Mouse (Mus musculus) layer of hippocampus, adult 18-20 months (tissue): ENCODE measurements at regions not wholly inside any gene's neighbourhood (a gene's known extent, or its start where the extent isn't known, plus 50 kb on each side); places are given as distances from the start of the nearest gene placed in this dataset.

ENCODE experiments used
- DNase-seq, 2 experiments: peaks; one replicate each; pipeline ENCODE4 v3.0.0; 2022; ENCODE audit warnings: low spot score in 2 of 2

DNA sequence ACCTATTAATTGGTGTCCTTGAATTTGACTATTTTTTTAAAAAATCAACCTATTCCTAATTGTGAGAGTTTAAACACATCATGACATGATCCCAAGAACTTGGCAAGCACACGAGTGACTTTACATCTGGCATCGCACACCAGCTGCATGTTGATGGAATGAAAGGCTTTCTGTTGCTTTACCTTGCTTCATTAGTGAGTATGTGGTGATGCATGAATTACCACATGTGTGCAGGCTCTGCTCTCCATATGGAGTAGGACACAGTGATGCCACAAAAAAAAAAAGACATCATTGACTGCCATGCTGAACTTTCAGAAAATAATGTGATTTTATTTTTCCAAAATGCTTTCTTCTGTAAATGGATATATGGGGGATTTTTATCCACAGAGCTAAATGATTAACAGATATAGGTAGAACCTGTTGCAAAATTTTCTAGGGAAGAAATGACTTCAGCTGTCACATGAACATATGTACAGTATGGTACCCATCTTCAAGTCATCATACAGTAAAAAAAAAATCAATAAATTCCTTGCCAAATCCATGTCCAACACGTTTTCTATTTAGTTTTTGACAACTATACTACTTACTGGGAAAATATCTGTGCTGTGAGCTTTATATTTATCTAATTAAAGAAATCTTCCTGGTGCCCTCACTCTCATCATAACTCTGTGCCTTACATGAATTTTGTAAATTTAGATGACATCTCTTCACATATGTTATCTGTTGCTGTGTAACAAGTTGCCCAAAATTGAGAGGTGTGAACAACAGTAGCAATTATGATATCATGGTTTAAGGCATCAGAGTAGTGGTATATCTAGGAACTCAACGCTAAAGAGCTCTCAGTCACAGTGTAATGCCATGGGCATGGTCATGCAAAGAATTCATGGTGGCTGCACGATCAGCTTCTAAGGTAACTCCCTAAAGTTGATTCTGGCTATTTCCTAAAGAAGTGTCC lies 84.0 kb upstream of the Arrdc3 start:
- no peak for DNase-seq

DNA sequence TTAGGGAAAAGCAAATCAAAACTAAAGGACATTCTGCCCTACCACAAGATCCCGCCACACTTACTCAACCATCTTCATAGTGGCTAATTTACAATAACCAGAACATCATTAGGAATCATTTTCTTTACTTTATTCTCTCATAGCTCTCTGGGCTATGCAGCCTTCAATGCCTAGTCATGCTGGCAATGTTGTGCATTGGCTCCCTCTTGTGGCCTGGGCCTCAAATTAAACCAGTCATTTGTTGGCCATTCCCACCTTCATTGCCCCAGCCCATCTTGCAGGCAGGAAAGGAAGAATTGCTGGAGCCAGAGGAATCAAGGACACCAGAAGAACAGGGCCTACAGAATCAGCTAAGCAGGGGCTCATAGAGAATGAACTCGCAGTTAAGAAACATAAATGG lies 77.0 kb upstream of the Arrdc3 start:
- DNase-seq = peak in 1 of 2 experiments; percentile 13

DNA sequence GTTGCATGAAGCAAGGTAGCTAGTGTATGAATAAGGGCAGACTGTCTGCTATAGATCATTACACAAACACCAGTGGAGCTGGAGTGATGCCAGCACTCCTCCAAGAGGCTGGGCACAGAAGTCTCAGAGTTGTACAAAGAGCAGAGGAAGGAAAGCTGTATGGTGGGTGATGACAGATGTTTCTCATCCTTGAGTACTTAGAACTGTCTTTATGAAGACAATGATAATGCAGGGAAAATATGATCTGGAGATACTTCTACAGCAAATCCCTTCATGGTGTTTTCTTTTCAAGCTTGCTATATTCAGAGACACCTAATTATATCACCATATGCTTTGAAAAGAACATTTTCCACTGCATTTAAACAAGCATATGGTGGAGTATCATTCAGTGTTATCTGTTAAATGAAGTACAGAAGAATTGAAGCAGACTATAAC lies 56.1 kb upstream of the Arrdc3 start:
- peak; percentile 8 to 55 for DNase-seq
